Mouse (Mus musculus) thymus, postnatal 36 days (tissue): Measurements from ENCODE around the gene Myo10.

Experiments used
- DNase-seq, 2 experiments: peaks; one replicate each; pipeline ENCODE4 v3.0.0; 2022; ENCODE audit warnings: mixed read lengths in 2 of 2

Gene Myo10

GRCm38 (mm10) chr15:25652933-25653332, 30.6 kb downstream of the Myo10 start:
- no peak for DNase-seq

GRCm38 (mm10) chr15:25653680-25654079, 31.4 kb downstream of the Myo10 start:
- no peak for DNase-seq

- DNase-seq, result no peak
These were observed 40.7 kb downstream of the Myo10 start for GRCm38 (mm10) chr15:25662833-25663519.

- DNase-seq, result no peak
These were observed 47.2 kb downstream of the Myo10 start for GRCm38 (mm10) chr15:25669283-25670247.

GRCm38 (mm10) chr15:25673231-25673980, 51.1 kb downstream of the Myo10 start:
- no peak for DNase-seq

- DNase-seq, result no peak
These were observed 52.0 kb downstream of the Myo10 start for GRCm38 (mm10) chr15:25674099-25674931.

GRCm38 (mm10) chr15:25674932-25675250, 52.6 kb downstream of the Myo10 start:
- DNase-seq, result no peak

- no peak for DNase-seq
These were observed 53.0 kb downstream of the Myo10 start for GRCm38 (mm10) chr15:25675359-25675758.

- no peak for DNase-seq
These were observed 53.9 kb downstream of the Myo10 start for GRCm38 (mm10) chr15:25676056-25676785.

GRCm38 (mm10) chr15:25679081-25679480, 56.8 kb downstream of the Myo10 start:
- no peak for DNase-seq

GRCm38 (mm10) chr15:25679616-25680015, 57.3 kb downstream of the Myo10 start:
- DNase-seq, result no peak

- DNase-seq, result no peak
These were observed 58.0 kb downstream of the Myo10 start for GRCm38 (mm10) chr15:25680269-25680818.

- no peak for DNase-seq
These were observed 60.7 kb downstream of the Myo10 start for GRCm38 (mm10) chr15:25682953-25683507.

GRCm38 (mm10) chr15:25685186-25685585, 62.9 kb downstream of the Myo10 start:
- no peak for DNase-seq

- DNase-seq, result no peak
These were observed 66.3 kb downstream of the Myo10 start for GRCm38 (mm10) chr15:25688424-25689283.

GRCm38 (mm10) chr15:25689477-25689876, 67.2 kb downstream of the Myo10 start:
- no peak for DNase-seq

- no peak for DNase-seq
These were observed 67.9 kb downstream of the Myo10 start for GRCm38 (mm10) chr15:25690066-25690745.

- no peak for DNase-seq
These were observed 68.4 kb downstream of the Myo10 start for GRCm38 (mm10) chr15:25690746-25691105.

- peak; percentile 32 to 63 for DNase-seq
These were observed 70.1 kb downstream of the Myo10 start for GRCm38 (mm10) chr15:25692254-25692950.
